Mouse (Mus musculus): ENCODE data around the gene Khdc4.
A peak's percentile ranks its signal among the peaks of the same experiment; 100 is the strongest.

Gene Khdc4

DNA sequence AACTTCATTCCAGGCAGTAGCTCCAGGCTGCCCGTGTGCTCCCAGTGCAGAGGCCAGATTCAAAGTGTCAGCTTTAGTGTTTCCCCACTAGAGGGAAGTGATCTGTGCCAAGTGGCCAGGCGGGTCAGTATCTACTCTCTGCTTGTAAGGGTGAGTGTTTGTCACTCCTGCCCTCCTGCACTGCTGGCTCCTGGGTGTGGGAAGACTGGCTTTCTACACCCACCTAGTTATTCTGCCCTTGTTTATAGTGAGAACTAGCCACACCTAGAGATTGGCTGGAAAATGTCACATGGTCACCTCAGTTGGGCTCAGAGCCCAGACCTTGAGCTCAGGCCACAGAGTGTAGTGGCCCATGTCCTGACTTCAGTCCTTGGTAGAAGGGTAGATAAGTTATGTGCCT, 33.5 kb downstream of the Khdc4 start:
- DNase-seq (ENCODE audit: low read depth, low spot score) = no peak

DNA sequence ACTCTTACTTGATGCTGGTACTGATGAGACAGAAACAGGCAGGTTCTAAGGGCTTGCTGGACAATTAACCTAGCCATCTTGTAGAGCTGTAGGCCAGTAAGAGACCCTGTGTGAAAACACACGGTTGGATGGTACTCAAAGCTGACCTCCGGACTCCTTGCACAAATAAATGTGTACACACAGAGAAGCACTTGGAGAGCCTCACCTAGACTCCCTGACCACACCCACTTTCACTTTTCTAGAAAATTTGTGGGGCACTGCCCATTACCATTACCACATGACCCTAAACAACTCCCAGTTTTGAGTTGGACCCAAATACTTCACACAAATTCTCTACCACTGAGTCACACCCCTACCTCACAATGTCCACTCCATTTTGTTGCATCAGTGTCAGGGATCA, 51.0 kb downstream of the Khdc4 start:
- DNase-seq (ENCODE audit: low read depth, low spot score) = no peak

DNA sequence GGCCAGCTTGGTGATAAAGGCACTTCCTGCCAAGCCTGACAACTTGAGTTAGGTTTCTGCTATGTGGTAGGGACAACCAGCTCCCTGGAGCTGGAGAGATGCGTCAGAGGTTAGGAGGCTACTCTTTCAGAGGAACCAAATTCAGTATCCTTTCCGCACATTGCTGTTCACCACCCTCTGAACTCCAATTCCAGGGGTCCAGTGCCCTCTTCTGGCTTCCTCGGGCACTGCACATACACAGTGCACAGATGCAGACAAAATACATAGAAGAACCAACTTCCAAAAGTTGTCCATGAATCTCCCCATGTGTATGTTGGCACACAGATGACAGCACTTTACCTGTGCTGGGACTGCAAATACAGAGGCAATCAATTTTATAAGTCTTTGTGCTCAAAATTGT, 53.0 kb downstream of the Khdc4 start:
- peak; percentile 84 for DNase-seq (ENCODE audit: low read depth, low spot score)

DNA sequence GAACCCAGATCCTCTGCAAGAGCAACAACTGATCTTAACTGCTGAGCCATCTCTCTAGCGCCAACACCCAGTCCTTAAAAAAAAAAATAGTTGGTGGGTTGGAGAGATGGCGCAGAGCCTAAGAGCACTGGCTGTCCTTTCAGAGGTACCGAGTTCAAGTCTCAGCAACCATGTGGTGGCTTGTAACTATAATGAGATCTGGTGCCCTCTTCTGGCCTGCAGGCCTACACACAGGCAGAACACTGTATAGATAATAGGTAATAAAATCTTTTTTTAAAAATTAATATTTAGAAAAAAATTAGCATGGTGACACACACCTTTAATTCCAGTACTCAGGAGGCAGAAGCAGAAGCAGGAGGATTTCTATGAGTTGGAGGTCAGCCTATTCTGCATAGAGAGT, 54.5 kb downstream of the Khdc4 start:
- DNase-seq (ENCODE audit: low read depth, low spot score) = no peak

DNA sequence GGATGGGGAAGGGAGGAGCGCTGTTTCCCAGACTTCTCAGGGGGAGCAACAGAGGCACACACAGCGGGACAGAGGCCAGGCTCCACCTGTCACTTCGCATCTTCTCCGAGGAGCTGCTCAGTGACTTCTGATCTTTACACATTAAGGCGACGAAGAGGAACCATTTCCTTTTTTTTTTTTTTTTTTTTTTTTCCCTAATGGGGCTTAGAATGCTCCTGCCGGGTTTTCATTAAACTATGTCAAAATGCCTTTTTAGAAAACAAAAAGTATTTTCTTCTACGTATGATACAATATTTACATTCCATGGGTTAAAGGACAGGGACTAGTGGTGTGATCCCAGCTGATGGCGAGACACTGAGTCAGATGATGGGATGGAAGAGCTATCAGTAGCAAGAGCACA, 59.9 kb downstream of the Khdc4 start:
- DNase-seq (ENCODE audit: low read depth, low spot score) = no peak

DNA sequence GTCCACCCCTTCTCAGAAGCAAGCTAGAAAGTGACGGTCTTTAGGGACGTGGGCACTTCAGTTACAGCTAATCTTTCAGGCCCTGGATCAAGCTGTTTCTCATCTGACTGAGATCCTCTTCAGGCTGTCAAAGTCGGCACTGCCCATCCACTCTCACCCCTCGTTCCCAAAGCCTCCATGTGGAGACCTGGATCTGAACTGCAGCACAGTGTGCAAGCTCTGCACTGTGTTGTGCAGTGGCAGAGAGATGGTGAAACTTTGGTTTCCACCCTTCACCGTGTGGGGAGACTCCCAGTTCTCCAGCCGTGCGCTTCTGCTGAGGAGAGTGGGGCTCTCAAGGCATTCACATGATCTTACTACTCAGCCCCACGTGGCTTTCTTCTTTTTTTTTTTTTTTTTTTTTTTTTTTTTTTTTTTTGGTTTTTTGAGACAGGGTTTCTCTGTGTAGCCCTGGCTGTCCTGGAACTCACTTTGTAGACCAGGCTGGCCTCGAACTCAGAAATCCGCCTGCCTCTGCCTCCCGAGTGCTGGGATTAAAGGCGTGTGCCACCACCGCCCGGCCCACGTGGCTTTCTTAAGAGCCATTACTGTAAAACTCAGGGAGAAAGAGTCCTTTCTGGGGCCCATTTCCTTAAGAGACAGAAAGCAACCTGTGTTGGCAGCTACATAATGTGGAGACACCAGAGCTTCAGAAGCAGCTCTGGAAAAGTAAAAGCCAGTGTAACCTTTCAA, 60.7 kb downstream of the Khdc4 start:
- no peak for DNase-seq (ENCODE audit: low read depth, low spot score)

DNA sequence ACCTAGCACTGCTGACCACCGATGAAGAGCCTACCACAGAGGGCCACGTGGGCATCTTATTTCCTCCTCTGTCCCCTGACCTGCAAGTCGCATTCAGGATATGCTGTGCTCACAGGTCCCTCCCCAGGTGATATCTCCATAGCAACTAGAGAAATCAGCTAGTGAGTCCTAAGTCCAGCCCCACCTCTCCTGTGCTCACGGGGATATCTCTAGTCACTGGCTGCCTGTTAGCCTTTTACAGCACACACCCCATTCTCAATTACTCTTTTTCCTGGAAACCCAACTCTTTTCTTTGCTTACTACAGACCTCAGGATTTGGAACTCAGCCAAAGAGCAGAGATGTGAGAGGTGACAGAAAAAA, 61.2 kb downstream of the Khdc4 start:
- DNase-seq (ENCODE audit: low read depth, low spot score) = peak; percentile 93

DNA sequence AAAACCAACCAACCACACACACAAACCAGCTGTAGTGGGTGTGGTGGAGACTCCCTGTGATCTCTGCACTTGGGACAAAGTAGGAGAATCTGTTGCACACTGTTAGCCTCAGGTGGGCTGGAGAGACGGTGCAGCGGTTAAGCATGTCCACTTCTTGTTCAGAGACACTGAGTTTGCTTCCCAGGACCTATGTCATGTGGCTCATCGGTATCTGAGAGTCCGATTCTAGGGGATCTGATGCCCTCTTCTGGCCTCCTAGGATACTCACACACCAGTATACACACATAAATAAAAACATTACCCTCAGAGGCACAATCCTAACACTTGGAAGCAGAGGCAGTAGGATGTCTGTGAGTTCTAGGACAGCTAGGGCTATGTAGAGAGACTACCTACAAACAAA, 68.7 kb downstream of the Khdc4 start:
- DNase-seq (ENCODE audit: low read depth, low spot score) = peak; percentile 86

DNA sequence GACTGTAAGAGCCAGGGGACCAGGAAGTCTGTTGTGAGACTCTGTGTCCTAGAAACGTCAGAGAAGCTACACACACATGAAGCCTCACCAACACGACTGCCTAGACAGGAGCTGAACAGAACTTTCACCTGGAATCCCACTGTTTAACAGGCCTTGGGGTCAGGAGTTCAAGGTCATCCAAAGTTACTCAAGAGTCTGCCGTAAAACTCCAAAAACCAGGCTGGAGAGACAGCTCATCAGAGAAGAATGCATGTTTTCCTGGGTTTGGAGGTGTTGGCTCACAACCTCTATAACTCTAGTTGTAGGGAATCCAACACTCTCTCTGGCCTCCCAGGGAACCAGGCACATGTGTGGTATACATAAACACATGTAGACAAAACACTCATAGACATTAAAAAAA, 69.9 kb downstream of the Khdc4 start:
- peak; percentile 92 for DNase-seq (ENCODE audit: low read depth, low spot score)

DNA sequence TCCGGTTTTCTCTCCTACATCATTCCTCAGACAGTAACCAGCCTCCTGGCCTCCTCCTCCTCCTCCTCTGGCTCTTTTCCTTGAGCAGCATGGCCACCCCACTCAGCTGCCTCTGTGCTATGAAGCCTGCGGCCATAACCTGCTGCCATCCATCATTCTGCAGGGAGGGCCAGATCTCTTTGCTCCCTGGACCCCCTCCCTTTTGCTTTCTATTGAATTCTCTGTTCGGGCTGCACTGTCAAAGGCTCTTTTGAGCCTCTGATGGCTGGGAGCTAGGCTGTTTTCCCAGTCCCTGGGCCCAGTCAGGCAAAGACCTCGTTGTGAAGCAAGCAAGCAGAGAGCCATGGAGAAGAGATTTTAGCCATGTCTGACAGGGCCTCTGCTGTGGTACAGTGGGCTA, 70.7 kb downstream of the Khdc4 start:
- DNase-seq (ENCODE audit: low read depth, low spot score) = no peak

DNA sequence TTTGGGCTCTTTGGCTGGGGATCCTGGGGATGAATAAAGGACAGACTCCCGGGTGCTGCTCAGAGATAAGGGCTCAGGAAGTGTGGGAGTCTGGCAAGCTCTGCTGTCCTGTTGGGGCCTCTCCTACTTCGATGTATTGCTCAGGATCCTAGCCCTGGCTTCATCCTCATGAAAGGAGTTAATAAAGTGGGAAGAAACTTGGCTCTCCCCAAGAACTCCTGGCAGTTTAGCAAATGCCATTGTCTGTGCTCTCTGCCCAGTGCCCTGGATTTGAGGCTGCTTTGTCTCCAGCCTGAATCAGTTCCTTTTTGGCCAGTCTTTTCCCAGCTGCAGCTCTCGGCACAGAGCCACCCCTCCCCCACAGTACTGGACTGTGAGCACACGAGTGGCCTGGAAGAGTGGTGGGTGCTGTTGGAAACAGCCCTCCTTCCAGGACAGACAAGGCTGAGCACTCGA, 72.5 kb downstream of the Khdc4 start:
- no peak for DNase-seq (ENCODE audit: low read depth, low spot score)

DNA sequence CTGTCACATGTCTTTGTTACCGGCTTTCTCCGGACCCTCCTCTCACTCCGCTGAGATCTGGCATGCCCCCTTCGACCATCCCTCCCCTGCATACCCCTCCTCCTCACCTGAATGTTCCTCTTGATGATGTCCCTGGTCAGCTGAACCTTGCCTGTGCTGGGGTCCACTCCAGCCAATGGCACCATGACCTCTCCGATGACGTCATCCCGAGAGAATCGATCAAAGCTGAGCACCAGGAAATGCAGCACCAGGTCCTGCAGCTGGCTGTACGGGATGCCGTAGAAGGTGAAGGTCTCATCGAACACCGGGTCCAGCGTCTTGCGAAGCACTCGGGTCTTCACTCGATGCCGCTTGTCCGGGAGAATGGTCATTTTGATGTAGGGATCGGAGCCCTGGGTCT, 76.0 kb downstream of the Khdc4 start:
- peak; percentile 60 for DNase-seq (ENCODE audit: low read depth, low spot score)

DNA sequence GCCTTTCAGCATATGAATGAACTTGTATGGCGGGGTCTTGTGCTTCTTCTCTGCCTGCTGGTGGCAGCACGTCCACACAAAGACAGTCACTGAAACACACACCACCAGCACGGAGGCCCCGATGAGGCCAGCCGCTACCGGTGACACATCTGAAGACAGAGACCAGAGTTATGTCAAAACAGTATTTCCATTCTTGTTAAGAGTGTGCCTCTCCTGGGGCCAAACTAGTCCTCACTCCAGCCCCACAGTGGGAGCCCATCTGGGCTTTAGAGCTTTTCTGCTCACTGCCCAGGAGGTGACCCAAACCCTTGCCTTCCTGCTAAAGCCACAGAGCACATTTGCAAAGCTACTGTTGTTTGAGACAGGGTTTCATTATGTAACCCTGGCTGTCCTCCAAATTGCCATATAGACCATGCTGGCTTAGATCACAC, 76.8 kb downstream of the Khdc4 start:
- DNase-seq (ENCODE audit: low read depth, low spot score) = peak; percentile 38

All from R1 (cell line).